Mouse (Mus musculus): ENCODE results near the gene Lztr1. TPM values are rescaled to one million over a fixed set of nuclear protein-coding genes. Genes with fewer than 3 reads are reported as not detected.

The Lztr1 gene
- 140 and 149 TPM in 2 replicates for polyA plus RNA-seq (2015; fragmentation: Nextera tagmentation; extraction: Ambion mirVana)

DNA sequence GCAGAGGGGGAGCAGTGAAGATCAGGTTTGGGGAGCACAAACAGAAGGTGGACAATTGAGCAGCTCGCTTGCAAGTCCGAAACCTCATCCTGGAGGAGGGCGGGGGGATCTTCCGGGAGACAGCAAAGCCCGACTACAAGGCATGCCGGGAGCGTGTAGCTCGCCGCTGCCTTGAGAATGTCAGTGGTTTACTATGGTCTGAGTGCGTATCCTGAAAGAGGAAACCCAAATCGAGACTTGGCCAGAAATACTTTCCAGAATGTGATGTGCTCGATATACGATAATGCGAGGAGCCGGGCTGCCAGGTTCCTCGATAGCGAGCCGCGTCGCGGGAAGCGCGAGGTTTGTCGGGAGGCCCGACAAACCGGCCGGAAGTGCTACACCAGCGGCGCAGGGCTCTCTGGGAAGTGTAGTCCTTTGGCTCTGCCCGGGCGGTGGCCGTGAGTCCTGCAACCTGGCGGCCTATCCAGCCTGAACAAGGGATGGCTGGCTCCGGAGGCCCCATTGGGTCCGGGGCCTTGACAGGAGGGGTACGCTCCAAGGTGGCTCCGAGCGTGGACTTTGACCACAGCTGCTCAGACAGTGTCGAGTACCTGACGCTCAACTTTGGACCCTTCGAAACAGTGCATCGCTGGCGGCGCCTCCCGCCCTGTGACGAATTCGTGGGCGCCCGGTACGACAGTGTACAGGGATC lies at the start of gene Lztr1:
Lztr1 (plus strand) TSS at position 143 of the 694 bp plus-strand sequence.
- peak within 1 kb of the TSS; percentile 66 for H3K4me2 ChIP-seq (ENCODE audit: low read length)
- H3K9ac ChIP-seq (ENCODE audit: low read depth, low read length): peak within 1 kb of the TSS; percentile 91
- peak within 1 kb of the TSS; percentile 89 for H3K4me3 ChIP-seq (ENCODE audit: low read length)
- ATAC-seq: peak; percentile 98
- peaks cover 13% of the 10 kb centered on the region; the same call in 1 of the 2 replicates for H3K36me3 ChIP-seq (ENCODE audit: control insufficient read depth, insufficient read depth, low read length)
- 0% methylated on average over 49 of the region's 50 CpGs for WGBS
- peaks cover 14% of the 10 kb centered on the region for H3K4me1 ChIP-seq (ENCODE audit: control insufficient read depth, insufficient read depth, low read depth, low read length)
- H3K27me3 ChIP-seq (replicated peaks; ENCODE audit: control insufficient read depth, insufficient read depth, low read length): no peaks in the 10 kb centered on the region
- H3K27ac ChIP-seq (ENCODE audit: low read depth, low read length): peak within 1 kb of the TSS; percentile 93
- no peaks in the 10 kb centered on the region for H3K9me3 ChIP-seq (ENCODE audit: control insufficient read depth, low read length)

DNA sequence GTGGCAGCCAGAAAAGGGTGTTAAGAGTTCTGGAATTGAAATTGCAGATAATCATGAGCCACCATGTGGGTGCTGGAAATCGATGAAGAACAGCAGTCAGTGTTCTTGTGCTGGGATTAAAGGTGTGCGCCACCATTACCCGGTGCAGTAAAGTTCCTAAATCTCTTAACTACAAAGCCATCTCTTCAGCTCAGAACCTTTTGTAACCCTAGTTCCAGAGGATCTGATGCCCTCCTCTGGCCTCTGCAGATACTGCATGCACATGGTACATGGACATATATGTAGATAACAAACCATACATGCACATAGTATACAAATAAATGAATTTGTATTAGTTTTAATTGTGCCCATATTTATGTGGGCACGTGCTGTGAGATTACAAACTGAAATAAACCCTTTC lies 48.2 kb upstream of the Lztr1 start:
- peaks cover 9% of the 10 kb centered on the region for H3K4me1 ChIP-seq (ENCODE audit: control insufficient read depth, insufficient read depth, low read depth, low read length)
- 95% methylated on average over 4 of the region's 4 CpGs for whole genome bisulfite sequencing
- ATAC-seq: no peak
- no peak overlapping the region for H3K27ac ChIP-seq (ENCODE audit: low read depth, low read length)
- no peak overlapping the region for H3K9ac ChIP-seq (ENCODE audit: low read depth, low read length)
- H3K9me3 ChIP-seq (ENCODE audit: control insufficient read depth, low read length): no peaks in the 10 kb centered on the region
- peaks cover 2% of the 10 kb centered on the region; the same call in 1 of the 2 replicates for H3K36me3 ChIP-seq (ENCODE audit: control insufficient read depth, insufficient read depth, low read length)
- H3K4me3 ChIP-seq (ENCODE audit: low read length): no peak overlapping the region
- no peak overlapping the region for H3K4me2 ChIP-seq (ENCODE audit: low read length)
- no peaks in the 10 kb centered on the region for H3K27me3 ChIP-seq (replicated peaks; ENCODE audit: control insufficient read depth, insufficient read depth, low read length)

DNA sequence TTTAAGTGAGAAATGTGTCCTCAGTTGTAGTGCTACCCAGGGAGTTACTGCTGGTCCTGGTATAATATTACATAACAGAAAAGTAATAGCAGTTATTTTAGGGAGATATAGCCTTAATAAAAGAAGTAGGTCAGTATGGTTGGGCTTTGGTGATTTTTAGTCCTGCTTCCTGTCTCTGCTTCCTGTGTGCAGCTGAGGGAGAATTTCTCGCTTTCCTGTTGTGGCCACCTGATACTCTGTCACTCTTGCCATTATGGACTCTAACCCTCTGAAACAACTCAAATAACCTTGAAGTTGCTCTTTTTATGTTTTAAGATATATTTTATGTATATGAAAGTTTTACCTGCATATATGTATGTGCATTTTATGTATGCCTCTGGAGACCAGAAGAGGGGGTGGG lies 46.9 kb upstream of the Lztr1 start:
- Histone ChIP-seq H3K27me3 (replicated peaks; ENCODE audit: control insufficient read depth, insufficient read depth, low read length) (no peaks in the 10 kb centered on the region), H3K4me2 (ENCODE audit: low read length) (no peak overlapping the region), H3K36me3 (ENCODE audit: control insufficient read depth, insufficient read depth, low read length) (no peaks in the 10 kb centered on the region), H3K9me3 (ENCODE audit: control insufficient read depth, low read length) (no peaks in the 10 kb centered on the region), H3K4me1 (ENCODE audit: control insufficient read depth, insufficient read depth, low read depth, low read length) (no peaks in the 10 kb centered on the region), H3K27ac (ENCODE audit: low read depth, low read length) (no peak overlapping the region), H3K9ac (ENCODE audit: low read depth, low read length) (no peak overlapping the region), H3K4me3 (ENCODE audit: low read length) (no peak overlapping the region)
- no peak for ATAC-seq
- 100% methylated on average over 1 of the region's 1 CpGs for WGBS

DNA sequence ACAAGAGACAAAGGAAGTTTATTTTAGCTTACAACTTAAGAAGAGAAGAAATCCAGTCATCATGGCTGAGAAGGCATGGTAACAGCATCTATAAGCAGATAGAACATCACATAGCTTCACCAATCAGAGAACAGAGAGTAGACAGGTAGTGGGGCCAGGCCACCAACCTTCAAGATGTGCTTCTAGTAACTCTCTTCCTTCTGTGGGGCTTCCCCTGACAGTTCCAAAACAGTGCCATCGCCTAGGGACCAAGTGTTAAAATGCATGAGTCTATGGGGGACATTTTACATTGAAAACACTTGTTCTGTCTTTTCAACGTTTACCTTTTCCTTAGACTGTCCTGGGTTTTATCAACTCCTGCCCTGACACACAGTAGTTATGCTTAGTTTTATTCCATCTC lies 45.3 kb upstream of the Lztr1 start:
- 86% methylated on average over 2 of the region's 2 CpGs for WGBS
- Histone ChIP-seq H3K4me2 (ENCODE audit: low read length) (no peak overlapping the region), H3K36me3 (ENCODE audit: control insufficient read depth, insufficient read depth, low read length) (no peaks in the 10 kb centered on the region), H3K4me3 (ENCODE audit: low read length) (no peak overlapping the region), H3K4me1 (ENCODE audit: control insufficient read depth, insufficient read depth, low read depth, low read length) (no peaks in the 10 kb centered on the region), H3K9me3 (ENCODE audit: control insufficient read depth, low read length) (no peaks in the 10 kb centered on the region), H3K27me3 (replicated peaks; ENCODE audit: control insufficient read depth, insufficient read depth, low read length) (no peaks in the 10 kb centered on the region), H3K9ac (ENCODE audit: low read depth, low read length) (no peak overlapping the region), H3K27ac (ENCODE audit: low read depth, low read length) (no peak overlapping the region)
- ATAC-seq: no peak

DNA sequence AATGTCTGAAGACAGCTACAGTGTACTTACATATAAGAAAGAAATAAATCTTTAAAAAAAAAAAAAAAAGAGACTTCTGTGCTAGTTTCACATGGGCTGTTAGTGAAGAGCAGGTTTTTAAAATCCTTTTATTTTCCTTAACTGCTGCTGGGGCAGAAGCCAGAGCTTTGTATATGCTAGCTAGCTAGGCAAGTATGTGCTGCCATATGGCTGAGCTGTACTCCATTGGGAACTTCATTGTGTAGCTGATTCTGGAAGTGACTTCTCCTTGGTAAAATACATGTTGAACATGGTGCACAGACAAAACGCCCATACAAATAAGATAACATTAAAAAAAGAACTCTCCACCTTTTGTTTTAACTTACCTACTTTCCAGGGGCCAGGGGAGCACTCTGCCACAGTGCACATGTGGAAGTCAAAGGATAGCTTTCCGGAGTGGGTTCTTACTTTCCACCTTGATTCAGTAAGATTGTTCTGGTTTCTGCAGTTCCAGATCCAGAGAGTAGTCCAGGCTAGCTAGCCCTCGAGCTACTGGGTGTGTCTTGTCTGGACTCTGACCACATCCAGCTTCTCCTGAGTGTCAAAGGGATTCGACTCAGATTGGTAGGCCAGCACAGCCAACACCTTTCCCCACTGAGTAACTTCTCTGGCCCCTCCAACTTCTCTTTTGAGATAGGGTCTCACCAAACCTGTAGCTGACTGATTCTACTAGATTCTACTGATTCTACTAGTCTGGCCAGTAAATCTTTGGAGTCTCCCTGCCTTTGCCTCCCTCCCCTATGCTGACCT lies 41.4 kb upstream of the Lztr1 start:
- Histone ChIP-seq H3K4me2 (ENCODE audit: low read length) (no peak overlapping the region), H3K27me3 (replicated peaks; ENCODE audit: control insufficient read depth, insufficient read depth, low read length) (no peaks in the 10 kb centered on the region), H3K36me3 (ENCODE audit: control insufficient read depth, insufficient read depth, low read length) (no peaks in the 10 kb centered on the region), H3K4me3 (ENCODE audit: low read length) (no peak overlapping the region), H3K27ac (ENCODE audit: low read depth, low read length) (no peak overlapping the region), H3K4me1 (ENCODE audit: control insufficient read depth, insufficient read depth, low read depth, low read length) (no peaks in the 10 kb centered on the region), H3K9ac (ENCODE audit: low read depth, low read length) (no peak overlapping the region), H3K9me3 (ENCODE audit: control insufficient read depth, low read length) (no peaks in the 10 kb centered on the region)
- 88% methylated on average over 4 of the region's 4 CpGs for WGBS
- ATAC-seq: no peak

DNA sequence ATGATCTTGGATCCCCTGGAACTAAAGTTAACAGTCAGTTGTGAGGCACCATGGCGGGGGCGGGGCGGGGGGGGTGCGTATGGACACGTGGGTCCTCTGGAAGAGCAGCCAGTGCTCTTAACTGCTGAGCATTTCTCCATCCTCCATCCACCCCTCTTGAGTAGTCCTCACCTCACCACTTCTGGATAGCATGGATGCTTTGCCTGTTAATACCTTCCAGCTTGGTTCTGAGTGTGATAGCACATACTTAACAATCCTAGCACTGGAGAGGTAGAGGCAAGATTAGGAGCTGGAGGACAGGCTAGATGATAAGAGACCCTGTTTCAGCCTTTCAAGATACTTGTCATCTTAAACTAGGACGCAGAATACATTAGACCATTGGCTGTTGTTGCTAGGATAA lies 36.0 kb upstream of the Lztr1 start:
- H3K4me3 ChIP-seq (ENCODE audit: low read length): no peak overlapping the region
- H3K36me3 ChIP-seq (ENCODE audit: control insufficient read depth, insufficient read depth, low read length): no peaks in the 10 kb centered on the region
- no peak overlapping the region for H3K4me2 ChIP-seq (ENCODE audit: low read length)
- ATAC-seq: no peak
- H3K9me3 ChIP-seq (ENCODE audit: control insufficient read depth, low read length): no peaks in the 10 kb centered on the region
- H3K27ac ChIP-seq (ENCODE audit: low read depth, low read length): no peak overlapping the region
- H3K27me3 ChIP-seq (replicated peaks; ENCODE audit: control insufficient read depth, insufficient read depth, low read length): no peaks in the 10 kb centered on the region
- no peaks in the 10 kb centered on the region; the same call in 1 of the 2 replicates for H3K4me1 ChIP-seq (ENCODE audit: control insufficient read depth, insufficient read depth, low read depth, low read length)
- no peak overlapping the region for H3K9ac ChIP-seq (ENCODE audit: low read depth, low read length)
- 89% methylated on average over 6 of the region's 6 CpGs for WGBS

DNA sequence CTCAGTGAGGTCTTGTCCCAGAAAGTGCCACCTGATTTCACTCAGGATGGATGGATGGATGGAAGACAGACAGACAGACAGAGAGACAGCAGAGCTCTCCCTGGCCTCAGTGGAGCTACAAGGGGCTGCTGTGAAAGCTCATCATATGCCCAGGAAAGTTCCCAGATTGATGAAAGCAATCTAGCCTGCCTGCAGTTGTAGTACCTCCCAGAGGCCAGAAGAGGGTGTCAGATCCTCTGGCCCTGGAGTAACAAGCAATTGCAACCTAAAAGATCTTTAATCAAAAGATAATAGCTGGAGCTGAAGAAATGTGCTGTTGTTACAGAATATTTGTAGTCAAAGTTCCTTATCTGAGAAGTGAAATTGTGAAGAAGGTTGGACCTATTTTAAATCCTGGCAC lies 34.4 kb upstream of the Lztr1 start:
- H3K27me3 ChIP-seq (replicated peaks; ENCODE audit: control insufficient read depth, insufficient read depth, low read length): no peaks in the 10 kb centered on the region
- ATAC-seq: no peak
- no peak overlapping the region for H3K4me2 ChIP-seq (ENCODE audit: low read length)
- H3K4me3 ChIP-seq (ENCODE audit: low read length): no peak overlapping the region
- H3K27ac ChIP-seq (ENCODE audit: low read depth, low read length): no peak overlapping the region
- no peak overlapping the region for H3K9ac ChIP-seq (ENCODE audit: low read depth, low read length)
- peaks cover 4% of the 10 kb centered on the region; the same call in 1 of the 2 replicates for H3K4me1 ChIP-seq (ENCODE audit: control insufficient read depth, insufficient read depth, low read depth, low read length)
- no peaks in the 10 kb centered on the region for H3K36me3 ChIP-seq (ENCODE audit: control insufficient read depth, insufficient read depth, low read length)
- H3K9me3 ChIP-seq (ENCODE audit: control insufficient read depth, low read length): no peaks in the 10 kb centered on the region

DNA sequence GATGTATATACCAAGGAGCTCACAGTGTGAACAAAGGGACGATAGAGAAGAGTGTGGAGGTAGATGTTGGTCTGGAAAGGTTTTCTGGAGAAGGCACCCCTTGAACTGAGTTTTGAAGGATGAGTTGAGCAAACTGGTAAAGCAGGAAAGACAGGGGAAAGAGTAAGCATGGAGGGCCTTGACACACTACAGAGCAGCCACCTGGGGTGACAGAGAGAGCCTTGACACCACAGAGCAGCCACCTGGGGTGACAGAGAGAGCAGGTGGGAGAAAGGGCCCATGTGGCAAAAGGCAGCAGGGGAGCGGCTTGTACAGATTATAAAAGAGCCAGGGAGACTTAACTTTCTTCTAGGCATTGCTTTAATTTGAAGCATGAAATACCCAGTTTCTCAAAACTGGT lies 33.7 kb upstream of the Lztr1 start:
- no peak for ATAC-seq
- no peak overlapping the region for H3K9ac ChIP-seq (ENCODE audit: low read depth, low read length)
- no peaks in the 10 kb centered on the region for H3K36me3 ChIP-seq (ENCODE audit: control insufficient read depth, insufficient read depth, low read length)
- H3K4me2 ChIP-seq (ENCODE audit: low read length): no peak overlapping the region
- H3K4me1 ChIP-seq (ENCODE audit: control insufficient read depth, insufficient read depth, low read depth, low read length): peaks cover 4% of the 10 kb centered on the region; the same call in 1 of the 2 replicates
- H3K27me3 ChIP-seq (replicated peaks; ENCODE audit: control insufficient read depth, insufficient read depth, low read length): no peaks in the 10 kb centered on the region
- H3K27ac ChIP-seq (ENCODE audit: low read depth, low read length): no peak overlapping the region
- no peak overlapping the region for H3K4me3 ChIP-seq (ENCODE audit: low read length)
- WGBS: 86% methylated on average over 2 of the region's 2 CpGs
- H3K9me3 ChIP-seq (ENCODE audit: control insufficient read depth, low read length): no peaks in the 10 kb centered on the region

DNA sequence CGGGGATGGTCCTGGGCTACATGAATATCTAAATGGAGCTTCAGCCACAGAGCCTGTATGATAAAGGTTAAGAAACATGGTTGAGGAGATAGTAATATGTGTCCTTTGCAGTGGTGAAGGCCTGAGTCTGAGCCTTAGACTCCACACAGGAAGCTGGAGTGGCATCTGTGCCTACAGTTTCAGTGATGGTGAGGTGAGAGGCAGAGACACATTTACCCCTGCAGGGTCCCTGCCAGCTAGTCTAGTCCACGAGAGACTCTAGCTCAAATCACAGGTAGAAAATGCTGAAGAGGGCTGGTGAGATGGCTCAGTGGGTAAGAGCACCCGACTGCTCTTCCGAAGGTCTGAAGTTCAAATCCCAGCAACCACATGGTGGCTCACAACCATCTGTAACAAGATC lies 33.2 kb upstream of the Lztr1 start:
- WGBS: 98% methylated on average over 4 of the region's 4 CpGs
- ATAC-seq: no peak
- Histone ChIP-seq H3K4me2 (ENCODE audit: low read length) (no peak overlapping the region), H3K4me1 (ENCODE audit: control insufficient read depth, insufficient read depth, low read depth, low read length) (peaks cover 4% of the 10 kb centered on the region; the same call in 1 of the 2 replicates), H3K9me3 (ENCODE audit: control insufficient read depth, low read length) (no peaks in the 10 kb centered on the region), H3K9ac (ENCODE audit: low read depth, low read length) (no peak overlapping the region), H3K27ac (ENCODE audit: low read depth, low read length) (no peak overlapping the region), H3K4me3 (ENCODE audit: low read length) (no peak overlapping the region), H3K27me3 (replicated peaks; ENCODE audit: control insufficient read depth, insufficient read depth, low read length) (no peaks in the 10 kb centered on the region), H3K36me3 (ENCODE audit: control insufficient read depth, insufficient read depth, low read length) (no peaks in the 10 kb centered on the region)
